Mouse (Mus musculus) B cell, adult 2 months (primary cell): ENCODE data around the gene Zfp148.
A peak's percentile ranks its signal among the peaks of the same experiment; 100 is the strongest.
"Not testable (repeated sequence)": the region's sequence is repeated elsewhere in the genome, so short reads cannot be mapped to it uniquely, and the experiment has no call there.

Experiments used
- DNase-seq, 2 experiments: peaks; one replicate each; pipeline ENCODE4 v3.0.0; 2022

Gene Zfp148

DNA sequence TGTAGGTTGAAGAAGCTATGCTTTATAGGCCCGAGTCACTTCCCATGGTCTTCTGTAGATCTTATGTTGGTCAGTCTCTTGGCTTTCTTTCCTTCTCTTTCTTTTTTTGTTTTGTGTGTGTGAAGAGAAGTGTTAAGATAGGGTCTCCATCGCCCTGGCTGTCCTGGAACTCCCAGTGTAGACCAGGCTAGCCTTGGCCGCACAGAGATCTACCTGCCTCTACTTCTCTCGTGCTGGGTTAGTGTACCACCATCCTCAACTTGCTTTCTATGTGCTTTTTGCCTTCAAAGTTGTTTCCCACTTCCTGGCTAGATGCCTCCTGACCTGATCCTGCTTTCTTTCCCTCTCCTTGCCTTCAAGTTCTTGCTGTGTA, 84.6 kb downstream of the Zfp148 start:
- no peak for DNase-seq

GRCm38 (mm10) chr16:33467451-33467850, 86.8 kb downstream of the Zfp148 start:
- no peak for DNase-seq

- no peak for DNase-seq
Observed at GRCm38 (mm10) chr16:33469973-33470372, 89.3 kb downstream of the Zfp148 start.

GRCm38 (mm10) chr16:33474381-33474780, 93.7 kb downstream of the Zfp148 start:
- no peak for DNase-seq

- peak in 1 of 2 experiments; percentile 7 for DNase-seq
Observed at GRCm38 (mm10) chr16:33479926-33480325, 99.3 kb downstream of the Zfp148 start.

DNA sequence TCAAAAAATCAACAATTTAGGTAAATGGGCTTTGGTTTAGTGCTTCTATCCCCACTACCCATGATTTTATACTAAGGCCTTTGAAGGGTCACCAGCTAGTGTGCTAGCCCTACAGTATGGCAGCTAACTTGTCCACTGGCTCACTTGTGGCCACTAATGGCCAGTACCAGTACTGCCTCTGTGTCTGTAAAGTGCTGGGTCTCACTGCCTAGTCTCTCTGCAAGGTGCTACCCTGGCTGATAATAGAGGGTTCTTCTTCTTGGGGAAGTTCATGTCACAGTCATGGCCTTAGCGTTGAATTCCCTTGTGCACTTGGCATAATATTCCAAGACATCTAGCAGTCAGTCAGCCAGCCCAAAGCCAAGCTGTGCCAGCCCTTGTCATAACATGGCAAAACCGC, 100.5 kb downstream of the Zfp148 start:
- peak; percentile 35 to 38 for DNase-seq

DNA sequence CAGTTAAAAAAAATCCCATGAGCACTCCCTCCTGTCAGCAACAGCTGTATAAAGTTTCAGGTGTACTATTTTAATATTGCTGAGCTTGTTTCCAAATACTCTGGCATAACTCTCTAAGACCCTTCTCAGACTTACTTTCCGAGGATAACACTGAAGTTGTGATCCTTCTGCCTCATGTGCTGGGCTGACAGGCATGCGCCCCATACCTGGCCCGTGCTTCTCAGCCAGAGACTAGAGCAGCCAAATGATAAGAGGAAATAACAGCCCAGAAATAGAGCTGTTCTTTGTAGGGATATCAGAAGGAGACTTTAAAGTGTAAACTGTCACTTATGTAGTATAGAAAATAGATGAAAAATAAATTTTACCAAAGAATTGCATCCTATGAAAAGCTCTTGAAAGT, 101.7 kb downstream of the Zfp148 start:
- no peak for DNase-seq

- DNase-seq, result no peak
Observed at GRCm38 (mm10) chr16:33487709-33488108, 107.1 kb downstream of the Zfp148 start.

DNA sequence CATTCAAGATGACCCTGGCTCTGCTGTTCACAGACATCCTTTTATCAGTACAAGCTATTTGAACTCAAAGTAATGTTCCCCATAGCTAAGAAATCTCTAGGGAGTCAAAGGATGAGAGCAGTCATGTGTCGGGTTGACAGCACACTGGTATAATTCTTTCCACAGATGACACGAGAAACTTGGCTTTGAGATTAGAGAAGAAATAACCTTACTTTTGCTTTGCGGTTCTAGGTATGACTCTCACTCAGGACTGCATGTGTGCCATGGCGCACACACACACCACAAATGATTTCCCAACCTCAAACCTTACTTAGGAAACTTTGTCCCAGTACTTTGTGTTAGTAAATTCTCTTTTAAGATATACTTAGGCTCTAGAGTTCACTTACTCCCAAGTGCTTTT, 113.7 kb downstream of the Zfp148 start:
- no peak for DNase-seq

DNA sequence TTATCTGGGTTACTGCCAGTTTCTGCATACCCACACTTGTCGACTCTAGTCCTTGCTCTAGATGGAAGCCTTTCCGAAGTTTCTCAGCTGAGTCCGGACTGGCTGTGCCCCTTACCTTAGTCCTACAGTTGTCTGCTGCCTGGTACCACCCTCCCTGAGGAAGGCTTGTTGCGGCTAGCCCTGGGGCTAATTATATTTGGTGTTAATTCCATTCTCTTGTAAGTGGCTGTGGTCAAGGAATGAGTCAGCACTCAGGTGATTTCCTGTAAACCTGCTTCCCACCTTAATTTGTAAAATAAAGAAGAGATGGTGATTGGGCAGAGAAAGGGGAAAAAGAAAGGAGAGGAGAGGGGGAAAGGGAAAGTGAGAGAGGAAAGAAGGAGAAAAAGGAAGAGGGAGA, 127.4 kb downstream of the Zfp148 start:
- DNase-seq, result no peak

GRCm38 (mm10) chr16:33509231-33509630, 128.6 kb downstream of the Zfp148 start:
- not testable (repeated sequence) for DNase-seq

DNA sequence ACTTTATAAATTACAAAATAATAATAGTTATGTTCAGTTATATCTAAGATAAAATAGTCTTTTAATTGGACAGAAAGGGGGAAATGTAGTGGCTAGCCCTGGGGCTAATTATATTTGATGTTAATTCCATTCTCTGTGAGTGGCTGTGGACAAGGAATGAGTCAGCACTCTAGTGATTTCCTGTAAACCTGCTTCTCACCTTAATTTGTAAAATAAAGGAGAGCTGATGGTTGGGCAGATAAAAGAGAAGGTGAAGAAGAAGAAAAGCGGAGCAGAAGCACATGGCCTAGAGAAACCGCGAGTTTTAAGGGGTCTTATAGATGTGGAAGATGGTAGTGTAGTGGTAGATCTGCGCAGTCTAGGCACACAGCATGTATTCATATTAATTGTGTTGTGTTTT, 130.2 kb downstream of the Zfp148 start:
- not testable (repeated sequence) for DNase-seq

DNA sequence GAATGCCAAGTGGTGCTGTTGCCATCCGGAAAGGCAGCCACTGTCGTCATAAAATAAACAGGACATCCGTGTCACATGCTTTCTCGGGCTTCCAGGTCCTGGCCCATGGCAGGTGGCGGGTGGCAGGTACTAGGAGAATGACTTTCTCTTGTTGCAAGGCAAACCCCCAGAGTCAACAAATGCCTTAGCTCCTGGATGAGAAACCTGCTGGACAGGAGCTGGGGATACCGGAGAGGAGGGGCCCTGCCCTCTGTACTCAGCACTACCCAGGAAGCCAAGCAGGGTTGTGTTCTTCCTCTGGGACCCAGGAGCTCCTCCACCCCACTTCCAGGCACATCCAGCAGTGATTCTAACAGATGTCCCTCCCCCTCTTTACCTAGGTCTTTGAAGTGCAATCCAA, 131.9 kb downstream of the Zfp148 start:
- DNase-seq, result no peak

GRCm38 (mm10) chr16:33516807-33517565, 136.3 kb downstream of the Zfp148 start, which contains the start of gene Slc12a8:
Gene Slc12a8 (plus strand): TSS chr16:33517328.
- no peak for DNase-seq

DNA sequence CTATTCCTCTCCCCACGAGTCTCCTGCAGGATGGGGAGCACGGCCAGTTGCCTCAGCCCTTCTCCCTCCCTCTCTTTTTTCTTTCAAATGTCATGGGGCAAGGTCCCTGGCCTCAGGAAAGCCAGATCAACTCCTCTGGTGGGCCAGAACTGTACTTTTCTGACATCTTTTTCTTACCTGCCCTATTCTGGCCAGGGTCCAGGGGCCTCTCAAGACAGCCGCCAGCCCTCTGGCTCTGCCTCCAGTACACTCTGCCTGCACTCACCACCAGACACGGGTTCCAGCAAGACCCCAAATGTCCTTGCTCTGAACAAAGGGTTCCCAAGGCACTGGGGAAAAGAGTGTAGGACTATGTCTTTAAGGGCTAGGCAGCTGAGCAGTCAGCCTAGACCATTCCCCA, 137.0 kb downstream of the Zfp148 start:
- DNase-seq, result no peak

DNA sequence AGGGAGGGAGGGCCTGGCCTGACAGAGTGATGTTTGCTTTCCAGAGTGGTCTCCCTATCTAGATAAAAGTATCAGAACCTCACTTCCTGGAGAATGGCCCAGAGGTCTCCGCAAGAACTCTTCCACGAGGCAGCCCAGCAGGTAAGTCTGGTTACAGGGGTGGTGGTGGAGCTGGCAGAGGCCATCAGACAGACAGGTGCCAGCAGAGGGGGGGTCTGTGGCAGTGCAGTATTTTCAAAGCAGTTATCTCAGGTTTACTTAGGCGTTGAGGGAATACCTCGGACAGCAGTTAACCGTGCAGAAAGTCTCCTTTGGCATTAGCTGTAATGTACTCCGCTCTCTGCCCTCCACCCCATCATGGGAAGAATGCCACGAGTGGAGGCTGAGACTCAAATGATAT, 137.6 kb downstream of the Zfp148 start:
- DNase-seq, result no peak

GRCm38 (mm10) chr16:33519916-33520568, 139.4 kb downstream of the Zfp148 start:
- DNase-seq, result no peak

- no peak for DNase-seq
Observed at GRCm38 (mm10) chr16:33522516-33522915, 141.9 kb downstream of the Zfp148 start.

- no peak for DNase-seq
Observed at GRCm38 (mm10) chr16:33523571-33523970, 142.9 kb downstream of the Zfp148 start.

DNA sequence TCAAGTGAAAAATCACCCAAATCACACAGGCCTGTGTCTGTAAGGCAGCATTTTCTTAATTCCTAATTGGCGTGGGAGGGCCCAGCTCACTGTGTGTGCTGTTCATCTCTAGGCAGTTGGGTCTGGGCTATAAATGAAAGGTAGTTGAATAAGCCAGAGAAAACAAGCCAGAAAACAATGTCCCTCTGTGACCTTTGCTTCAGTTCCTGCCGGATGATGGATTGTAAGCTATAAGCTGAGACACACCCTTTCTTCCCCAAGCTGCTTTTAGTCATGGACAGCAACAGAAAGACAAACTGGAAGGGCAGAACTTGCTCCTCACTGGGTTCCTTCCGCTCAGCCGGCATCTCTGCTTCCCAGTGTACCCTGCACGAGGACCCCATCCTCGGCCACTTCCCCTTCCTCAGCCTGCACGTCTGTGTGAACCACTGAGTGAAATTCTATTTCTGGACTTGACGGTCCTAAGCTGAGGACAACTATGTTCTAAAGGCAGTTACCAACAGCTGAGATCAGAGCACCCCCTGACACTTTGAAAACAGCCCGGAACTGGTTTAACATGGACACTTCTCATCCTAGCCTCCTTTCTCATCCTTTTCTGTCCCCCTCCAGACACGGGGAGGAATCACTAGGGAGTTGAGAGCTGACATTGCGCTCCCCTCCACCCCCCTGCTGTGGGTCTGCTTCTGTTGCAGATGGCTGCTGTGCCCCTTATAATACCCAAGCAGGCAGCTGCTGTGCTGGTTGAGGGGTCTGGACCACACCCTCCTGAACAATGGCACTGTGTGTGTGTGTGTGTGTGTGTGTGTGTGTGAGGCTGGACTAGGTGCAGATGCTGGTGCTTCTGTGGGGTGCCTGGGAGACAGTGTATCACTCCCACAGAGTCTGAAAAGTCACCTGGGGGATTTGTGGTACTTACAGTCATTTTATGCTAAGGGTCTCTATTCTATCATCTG, 149.1 kb downstream of the Zfp148 start:
- peak; percentile 13 to 23 for DNase-seq

DNA sequence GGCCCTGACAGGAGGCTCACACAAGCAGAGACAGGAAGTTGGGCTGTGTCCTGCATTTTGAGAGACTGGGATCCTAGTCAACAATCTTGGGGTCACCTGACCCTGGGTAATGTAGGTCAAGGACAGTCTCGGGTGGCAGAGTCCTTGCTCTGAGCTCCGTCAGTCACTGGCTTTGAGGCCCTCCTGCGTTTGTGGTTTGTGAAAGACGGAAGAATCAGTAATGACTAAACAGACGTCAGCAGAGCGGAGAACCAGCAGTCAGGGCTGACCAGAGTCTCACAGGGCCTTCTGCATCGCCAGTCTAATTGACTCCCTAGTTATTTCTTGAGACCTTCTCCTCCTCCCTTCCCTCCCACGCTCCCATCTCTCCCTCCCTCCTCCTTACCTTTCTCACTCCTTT, 150.5 kb downstream of the Zfp148 start:
- DNase-seq, result peak; percentile 24 to 36

GRCm38 (mm10) chr16:33536456-33536855, 155.8 kb downstream of the Zfp148 start:
- peak; percentile 25 to 33 for DNase-seq

DNA sequence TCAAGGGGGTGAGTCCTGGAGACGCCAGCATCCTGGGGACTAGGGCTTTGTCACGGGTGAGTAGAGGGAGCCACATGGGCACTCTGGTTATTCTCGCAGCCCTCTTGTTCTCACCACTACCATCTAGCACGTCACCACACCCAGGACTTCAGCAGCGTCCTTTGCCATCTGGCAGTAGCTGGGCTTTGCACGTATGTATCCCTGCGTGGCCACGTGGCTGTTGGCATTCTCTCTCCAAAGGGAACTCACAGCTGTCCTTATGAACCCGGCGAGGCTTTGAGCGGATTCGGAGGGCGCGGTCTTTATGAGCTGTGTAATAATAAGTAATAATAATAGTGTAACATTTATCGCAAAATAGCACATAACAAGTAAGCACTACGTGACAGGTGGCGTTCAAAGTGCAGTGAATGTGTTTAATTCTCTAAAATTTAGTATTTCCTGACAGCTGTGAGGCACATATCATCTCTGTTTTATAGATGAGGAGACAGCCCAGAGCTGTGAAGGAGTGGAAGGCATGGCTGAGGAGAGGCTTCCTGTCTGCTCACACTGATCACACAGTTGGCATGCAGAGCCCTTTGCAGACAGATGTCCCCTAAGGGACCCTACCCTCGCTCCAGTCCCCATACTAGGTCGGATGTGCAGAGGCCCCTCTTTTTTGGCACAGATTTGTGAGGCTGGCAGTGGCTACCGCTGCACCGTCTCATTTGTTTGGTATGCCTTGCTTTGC, 157.0 kb downstream of the Zfp148 start:
- no peak for DNase-seq
